Mouse (Mus musculus) embryonic facial prominence, embryonic 15.5 days (tissue): ENCODE data around the gene Armh3. TPM values are rescaled to one million over a fixed set of nuclear protein-coding genes. Genes with fewer than 3 reads are reported as not detected.

Source experiments
- ATAC-seq: fragments of 200-750 bp; cut with Nextera tagmentation; 2 replicates; pipeline ENCODE4 v1.8.0; 2017; ENCODE audit warnings: low read depth, moderate TSS enrichment; ENCODE audit not compliant: insufficient number of reproducible peaks, low FRiP score, low TSS enrichment
- H3K27ac ChIP-seq: fragments of 300-500 bp; sonication (generic); replicated peaks from 2 replicates; pipeline ENCODE4 v1.5.1; 2015; ENCODE audit warnings: mild to moderate bottlenecking, inconsistent platforms
- H3K27me3 ChIP-seq: fragments of 300-500 bp; sonication (generic); 2 replicates; pipeline ENCODE4 v1.6.1; 2015; ENCODE audit warnings: inconsistent platforms
- H3K36me3 ChIP-seq: fragments of 300-500 bp; sonication (generic); 2 replicates; pipeline ENCODE4 v1.6.1; 2015; ENCODE audit warnings: mild to moderate bottlenecking, inconsistent platforms
- H3K4me1 ChIP-seq: fragments of 300-500 bp; sonication (generic); 2 replicates; pipeline ENCODE4 v1.6.1; 2015; ENCODE audit warnings: inconsistent platforms
- H3K4me2 ChIP-seq: fragments of 300-500 bp; sonication (generic); replicated peaks from 2 replicates; pipeline ENCODE4 v1.6.1; 2015; ENCODE audit warnings: mild to moderate bottlenecking, inconsistent platforms
- H3K4me3 ChIP-seq: fragments of 300-500 bp; sonication (generic); replicated peaks from 2 replicates; pipeline ENCODE4 v1.5.1; 2015; ENCODE audit warnings: mild to moderate bottlenecking, inconsistent platforms
- H3K9ac ChIP-seq: fragments of 300-500 bp; sonication (generic); 2 replicates; pipeline ENCODE4 v1.6.1; 2015; ENCODE audit warnings: inconsistent platforms
- H3K9me3 ChIP-seq: fragments of 300-500 bp; sonication (generic); replicated peaks from 2 replicates; pipeline ENCODE4 v1.6.1; 2016; ENCODE audit warnings: inconsistent platforms
- WGBS: fragments of 180-500 bp; shearing (Covaris S2); methylation state at CpG from one replicate; pipeline ENCODE4 v1.1.7; 2015; 5-methylcytosine and 5-hydroxymethylcytosine counted together
- polyA plus RNA-seq: library from polyadenylated mRNA; unstranded; fragments of >200 nt; fragmentation: Nextera tagmentation; extraction: Ambion mirVana; gene quantifications from 2 replicates; pipeline ENCODE4 v1.2.1, GENCODE M21; 2015

The Armh3 gene
- polyA plus RNA-seq, 1 experiment from 2014 or later: 20.5 TPM

DNA sequence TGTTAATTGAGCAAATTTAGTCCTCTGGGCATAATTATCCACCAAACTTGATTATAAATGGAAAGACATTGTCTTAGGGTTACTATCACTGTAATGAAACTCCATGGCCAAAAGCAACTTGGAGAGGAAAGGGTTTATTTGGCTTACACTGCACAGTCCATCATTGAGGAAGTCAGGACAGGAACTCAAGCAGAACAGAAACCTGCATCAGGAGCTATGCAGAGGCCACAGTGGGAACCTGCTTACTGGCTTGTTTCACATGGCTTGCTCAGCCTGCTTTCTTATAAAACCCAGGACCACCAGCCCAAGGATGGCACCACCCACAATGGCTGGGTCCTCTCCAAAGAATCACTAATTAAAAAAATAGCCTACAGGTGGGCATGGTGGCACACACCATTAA is 13.9 kb downstream of the Armh3 start:
- Histone ChIP-seq H3K4me3 (no peak overlapping the region), H3K4me1 (no peaks in the 10 kb centered on the region), H3K4me2 (no peak overlapping the region), H3K9ac (no peak overlapping the region), H3K27ac (no peak overlapping the region), H3K27me3 (no peaks in the 10 kb centered on the region), H3K9me3 (no peaks in the 10 kb centered on the region), H3K36me3 (peaks cover 8% of the 10 kb centered on the region; the same call in 1 of the 2 replicates)
- no peak for ATAC-seq

DNA sequence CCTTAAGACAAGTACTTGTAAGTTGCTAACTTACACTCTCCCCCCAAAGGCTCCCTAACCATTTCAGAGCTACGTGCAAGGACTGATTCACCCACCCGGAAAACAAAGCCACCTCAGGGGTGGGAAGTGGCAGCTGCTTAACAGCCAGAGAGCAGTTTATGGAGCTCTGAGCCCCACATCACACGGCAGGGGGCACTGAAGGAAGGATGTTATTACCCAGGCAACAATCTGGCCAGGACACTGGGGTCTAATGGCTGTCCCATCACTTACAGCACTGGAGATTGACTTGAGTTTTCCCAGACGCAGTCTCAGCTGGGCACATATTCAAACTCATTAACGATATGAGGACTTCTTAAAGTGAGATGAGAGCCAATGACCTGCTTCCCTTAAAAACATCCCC is 37.5 kb downstream of the Armh3 start:
- peaks cover 64% of the 10 kb centered on the region for H3K36me3 ChIP-seq
- WGBS: 36% methylated on average over 5 of the region's 5 CpGs
- H3K4me2 ChIP-seq: no peak overlapping the region

DNA sequence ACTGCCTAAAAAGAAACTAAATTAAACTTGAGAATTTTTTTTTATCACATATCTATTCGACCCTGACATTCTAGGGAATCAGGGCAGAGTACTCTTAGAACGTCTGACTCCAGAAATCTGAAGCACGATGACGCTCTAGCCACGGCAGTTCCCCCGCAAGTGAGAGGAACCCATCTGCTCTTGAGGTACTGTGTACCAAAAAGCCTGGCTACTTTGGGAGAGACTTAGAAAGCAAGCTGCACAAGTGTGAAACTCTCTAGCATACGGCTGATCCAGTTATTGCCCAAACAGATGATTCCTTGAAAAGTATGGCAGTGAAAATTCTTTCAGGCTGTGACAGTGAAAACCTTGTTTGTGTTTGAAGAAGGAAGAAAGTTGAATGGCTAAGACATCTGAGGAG is 41.6 kb downstream of the Armh3 start:
- no peak for ATAC-seq
- Histone ChIP-seq H3K4me3 (no peak overlapping the region), H3K4me2 (no peak overlapping the region), H3K9me3 (no peaks in the 10 kb centered on the region), H3K9ac (no peak overlapping the region), H3K36me3 (peaks cover 50% of the 10 kb centered on the region), H3K27ac (no peak overlapping the region), H3K4me1 (no peaks in the 10 kb centered on the region), H3K27me3 (no peaks in the 10 kb centered on the region)
- WGBS: 89% methylated on average over 7 of the region's 7 CpGs

More for the DNA sequence above, 37.5 kb downstream of the Armh3 start:
- Histone ChIP-seq H3K27me3 (no peaks in the 10 kb centered on the region), H3K9me3 (no peaks in the 10 kb centered on the region), H3K27ac (no peak overlapping the region), H3K4me3 (no peak overlapping the region), H3K9ac (no peak overlapping the region), H3K4me1 (no peaks in the 10 kb centered on the region)
- no peak for ATAC-seq

GRCm38 (mm10) chr19:45953286-45953685 is 45.0 kb downstream of the Armh3 start:
- H3K27ac ChIP-seq: no peak overlapping the region
- H3K9me3 ChIP-seq: no peaks in the 10 kb centered on the region
- ATAC-seq: no peak
- WGBS: 3% methylated on average over 3 of the region's 3 CpGs
- H3K4me2 ChIP-seq: no peak overlapping the region
- H3K27me3 ChIP-seq: no peaks in the 10 kb centered on the region
- H3K4me1 ChIP-seq: no peaks in the 10 kb centered on the region
- H3K36me3 ChIP-seq: peaks cover 45% of the 10 kb centered on the region
- H3K4me3 ChIP-seq: no peak overlapping the region
- no peak overlapping the region for H3K9ac ChIP-seq

- Histone ChIP-seq H3K27me3 (no peaks in the 10 kb centered on the region), H3K4me2 (no peak overlapping the region), H3K9ac (no peak overlapping the region), H3K36me3 (peaks cover 28% of the 10 kb centered on the region), H3K4me3 (no peak overlapping the region), H3K27ac (no peak overlapping the region), H3K9me3 (no peaks in the 10 kb centered on the region), H3K4me1 (no peaks in the 10 kb centered on the region)
- no peak for ATAC-seq
- 80% methylated on average over 6 of the region's 6 CpGs for WGBS
Observed at GRCm38 (mm10) chr19:45949236-45949635, 49.1 kb downstream of the Armh3 start.

GRCm38 (mm10) chr19:45947764-45948163 is 50.5 kb downstream of the Armh3 start:
- Histone ChIP-seq H3K27me3 (no peaks in the 10 kb centered on the region), H3K36me3 (peaks cover 34% of the 10 kb centered on the region), H3K4me1 (no peaks in the 10 kb centered on the region), H3K9ac (no peak overlapping the region), H3K9me3 (no peaks in the 10 kb centered on the region), H3K27ac (no peak overlapping the region), H3K4me2 (no peak overlapping the region), H3K4me3 (no peak overlapping the region)
- ATAC-seq: no peak
- 78% methylated on average over 2 of the region's 2 CpGs for WGBS

DNA sequence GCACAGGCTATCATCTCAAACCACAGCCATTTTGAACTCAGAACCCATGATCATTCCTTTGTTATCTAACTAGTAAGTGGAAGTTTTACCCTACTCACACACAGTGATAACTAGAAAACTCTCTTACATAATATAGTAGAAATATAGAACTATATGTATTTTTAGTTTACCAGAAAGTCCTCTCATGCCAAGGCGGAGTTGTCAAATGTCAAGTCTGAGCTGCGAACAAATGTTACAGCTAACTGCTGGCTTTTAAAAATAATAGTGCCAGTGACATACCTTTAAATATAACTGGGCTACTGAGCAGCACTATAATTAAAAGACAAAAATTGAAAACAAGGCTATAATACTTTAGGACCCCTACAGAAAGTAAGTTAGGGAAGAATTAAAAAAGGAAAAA is 51.0 kb downstream of the Armh3 start:
- Histone ChIP-seq H3K27me3 (no peaks in the 10 kb centered on the region), H3K4me3 (no peak overlapping the region), H3K9ac (no peak overlapping the region), H3K36me3 (peaks cover 34% of the 10 kb centered on the region), H3K27ac (no peak overlapping the region), H3K9me3 (no peaks in the 10 kb centered on the region), H3K4me1 (no peaks in the 10 kb centered on the region), H3K4me2 (no peak overlapping the region)
- WGBS: 94% methylated on average over 2 of the region's 2 CpGs
- ATAC-seq: no peak

- no peaks in the 10 kb centered on the region for H3K27me3 ChIP-seq
- no peak overlapping the region for H3K4me3 ChIP-seq
- no peak overlapping the region for H3K27ac ChIP-seq
- no peak overlapping the region for H3K4me2 ChIP-seq
- WGBS: 88% methylated on average over 9 of the region's 9 CpGs
- no peak overlapping the region for H3K9ac ChIP-seq
- peaks cover 34% of the 10 kb centered on the region for H3K36me3 ChIP-seq
- H3K4me1 ChIP-seq: no peaks in the 10 kb centered on the region
- H3K9me3 ChIP-seq: no peaks in the 10 kb centered on the region
- ATAC-seq: no peak
Observed at GRCm38 (mm10) chr19:45946541-45946940, 51.7 kb downstream of the Armh3 start.

GRCm38 (mm10) chr19:45945986-45946385 is 52.3 kb downstream of the Armh3 start:
- no peaks in the 10 kb centered on the region for H3K27me3 ChIP-seq
- H3K4me3 ChIP-seq: no peak overlapping the region
- no peaks in the 10 kb centered on the region for H3K9me3 ChIP-seq
- no peak overlapping the region for H3K9ac ChIP-seq
- H3K4me1 ChIP-seq: no peaks in the 10 kb centered on the region
- no peak overlapping the region for H3K27ac ChIP-seq
- ATAC-seq: no peak
- 95% methylated on average over 2 of the region's 2 CpGs for WGBS
- H3K36me3 ChIP-seq: peaks cover 31% of the 10 kb centered on the region
- H3K4me2 ChIP-seq: no peak overlapping the region

- H3K9me3 ChIP-seq: no peaks in the 10 kb centered on the region
- no peaks in the 10 kb centered on the region for H3K27me3 ChIP-seq
- no peak overlapping the region for H3K27ac ChIP-seq
- WGBS: 74% methylated on average over 4 of the region's 4 CpGs
- no peak for ATAC-seq
- H3K4me2 ChIP-seq: no peak overlapping the region
- H3K36me3 ChIP-seq: peaks cover 35% of the 10 kb centered on the region
- no peaks in the 10 kb centered on the region for H3K4me1 ChIP-seq
- H3K9ac ChIP-seq: no peak overlapping the region
- H3K4me3 ChIP-seq: no peak overlapping the region
Observed at GRCm38 (mm10) chr19:45943758-45944157, 54.5 kb downstream of the Armh3 start.

GRCm38 (mm10) chr19:45938064-45938463 is 60.2 kb downstream of the Armh3 start:
- ATAC-seq: no peak
- WGBS: 39% methylated on average over 3 of the region's 3 CpGs
- H3K27me3 ChIP-seq: no peaks in the 10 kb centered on the region
- no peak overlapping the region for H3K4me2 ChIP-seq
- no peak overlapping the region for H3K27ac ChIP-seq
- H3K9me3 ChIP-seq: no peaks in the 10 kb centered on the region
- peaks cover 20% of the 10 kb centered on the region for H3K36me3 ChIP-seq
- H3K4me3 ChIP-seq: no peak overlapping the region
- no peak overlapping the region for H3K9ac ChIP-seq
- peaks cover 5% of the 10 kb centered on the region; the same call in 1 of the 2 replicates for H3K4me1 ChIP-seq

DNA sequence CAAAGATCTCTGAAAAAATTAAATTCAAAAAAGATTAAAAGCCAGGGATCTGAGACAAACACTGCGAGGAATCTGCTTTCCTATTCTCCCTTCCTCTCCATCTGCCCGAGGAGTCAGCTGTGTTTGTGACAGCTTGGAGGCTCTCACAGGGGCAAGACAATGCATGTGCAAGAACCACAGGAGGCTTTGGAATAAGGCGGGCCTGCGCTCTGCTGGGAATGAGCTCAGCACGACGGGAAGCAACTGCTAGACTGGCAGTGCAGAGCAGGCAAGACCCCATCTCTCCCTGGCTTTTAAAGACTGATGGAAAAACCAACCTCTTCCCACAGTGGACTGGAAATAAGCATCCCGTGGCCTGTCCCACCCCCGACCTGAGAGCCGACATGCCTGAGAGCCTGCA is 60.8 kb downstream of the Armh3 start:
- WGBS: 30% methylated on average over 9 of the region's 9 CpGs
- H3K27me3 ChIP-seq: no peaks in the 10 kb centered on the region

More for the DNA sequence above, 60.8 kb downstream of the Armh3 start:
- Histone ChIP-seq H3K4me2 (no peak overlapping the region), H3K9me3 (no peaks in the 10 kb centered on the region), H3K27ac (no peak overlapping the region), H3K36me3 (peaks cover 25% of the 10 kb centered on the region), H3K9ac (no peak overlapping the region), H3K4me1 (peaks cover 5% of the 10 kb centered on the region; the same call in 1 of the 2 replicates), H3K4me3 (no peak overlapping the region)
- ATAC-seq: no peak
